Mouse (Mus musculus) megakaryocyte, embryonic 14.5 days (primary cell): ENCODE measurements around the gene Hist1h4j. TPM values are rescaled to one million over a fixed set of nuclear protein-coding genes. Genes with fewer than 3 reads are reported as not detected.
"Not testable (repeated sequence)": the region's sequence is repeated elsewhere in the genome, so short reads cannot be mapped to it uniquely, and the experiment has no call there.

Experiments
- H3K27me3 ChIP-seq: replicated peaks from 2 replicates; pipeline ENCODE3; 2012; ENCODE audit warnings: inconsistent platforms
- H3K36me3 ChIP-seq: replicated peaks from 2 replicates; pipeline ENCODE3; 2012; ENCODE audit warnings: low read length, inconsistent platforms, mixed read lengths
- H3K4me1 ChIP-seq: 2 replicates; pipeline ENCODE4 v1.6.1; 2012; ENCODE audit warnings: inconsistent platforms
- H3K4me3 ChIP-seq: replicated peaks from 2 replicates; pipeline ENCODE3; 2012; ENCODE audit warnings: moderate library complexity, mild to moderate bottlenecking, inconsistent platforms
- H3K9me3 ChIP-seq: 2 replicates; pipeline ENCODE4 v1.6.1; 2012; ENCODE audit warnings: inconsistent platforms
- FLI1 ChIP-seq: IDR thresholded peaks from 2 replicates; pipeline ENCODE4 v1.6.1; 2012; ENCODE audit warnings: low read length, inconsistent platforms, mixed read lengths
- GATA1 ChIP-seq: IDR thresholded peaks from 3 replicates; pipeline ENCODE4 v1.6.1; 2012; ENCODE audit warnings: mixed read lengths, low read length, inconsistent platforms, borderline replicate concordance
- polyA plus RNA-seq: library from polyadenylated mRNA; stranded (reverse); fragments of >175 nt; gene quantifications from 2 replicates; pipeline ENCODE4 v1.2.3, GENCODE M21; 2012; ENCODE audit warnings: low replicate concordance; ENCODE audit not compliant: insufficient read depth

The Hist1h4j gene
- polyA plus RNA-seq, 1 experiment, result 5.5 TPM

- no peaks in the 10 kb centered on the region for H3K27me3 ChIP-seq
- no peaks in the 10 kb centered on the region for H3K36me3 ChIP-seq
- no peaks in the 10 kb centered on the region for H3K9me3 ChIP-seq
- peaks cover 66% of the 10 kb centered on the region for H3K4me1 ChIP-seq
- TF ChIP-seq FLI1 (no peak), GATA1 (no peak)
- H3K4me3 ChIP-seq, result peak overlapping the region; percentile 82
These were observed 16.3 kb upstream of the Hist1h4j start for GRCm38 (mm10) chr13:21718381-21719080.

- peak overlapping the region; percentile 90 for H3K4me3 ChIP-seq
- H3K36me3 ChIP-seq, H3K27me3 ChIP-seq, H3K9me3 ChIP-seq: not testable (repeated sequence)
- H3K4me1 ChIP-seq, result peaks cover 54% of the 10 kb centered on the region
These were observed 13.6 kb upstream of the Hist1h4j start for GRCm38 (mm10) chr13:21721107-21721756.

GRCm38 (mm10) chr13:21721757-21722372 lies 13.0 kb upstream of the Hist1h4j start, which contains the start of gene Hist1h2bm:
Hist1h2bm (plus strand) TSS chr13:21722044.
- Histone ChIP-seq H3K4me1 (peaks cover 52% of the 10 kb centered on the region), H3K4me3 (peak within 1 kb of the TSS; percentile 90)
- H3K36me3 ChIP-seq, H3K9me3 ChIP-seq, H3K27me3 ChIP-seq: not testable (repeated sequence)

GRCm38 (mm10) chr13:21722373-21722925 lies 12.4 kb upstream of the Hist1h4j start:
- H3K27me3 ChIP-seq, result no peaks in the 10 kb centered on the region
- TF ChIP-seq FLI1 (no peak), GATA1 (no peak)
- H3K9me3 ChIP-seq, result no peaks in the 10 kb centered on the region
- H3K36me3 ChIP-seq, result no peaks in the 10 kb centered on the region
- H3K4me1 ChIP-seq, result peaks cover 50% of the 10 kb centered on the region
- peak overlapping the region; percentile 85 for H3K4me3 ChIP-seq

- no peak overlapping the region for H3K4me3 ChIP-seq
These were observed 11.6 kb upstream of the Hist1h4j start for GRCm38 (mm10) chr13:21722993-21723836.

GRCm38 (mm10) chr13:21727948-21728572 lies 6.8 kb upstream of the Hist1h4j start:
- no peak for TF ChIP-seq FLI1
- TF ChIP-seq GATA1, result no peak
- Histone ChIP-seq H3K4me1 (peaks cover 31% of the 10 kb centered on the region), H3K4me3 (no peak overlapping the region), H3K36me3 (no peaks in the 10 kb centered on the region), H3K9me3 (no peaks in the 10 kb centered on the region), H3K27me3 (no peaks in the 10 kb centered on the region)

More at GRCm38 (mm10) chr13:21722993-21723836, 11.6 kb upstream of the Hist1h4j start:
- TF ChIP-seq GATA1, result no peak
- Histone ChIP-seq H3K4me1 (peaks cover 46% of the 10 kb centered on the region), H3K9me3 (no peaks in the 10 kb centered on the region), H3K36me3 (no peaks in the 10 kb centered on the region), H3K27me3 (no peaks in the 10 kb centered on the region)

- Histone ChIP-seq H3K4me1 (peaks cover 41% of the 10 kb centered on the region), H3K36me3 (no peaks in the 10 kb centered on the region), H3K4me3 (no peak overlapping the region), H3K9me3 (no peaks in the 10 kb centered on the region), H3K27me3 (no peaks in the 10 kb centered on the region)
- TF ChIP-seq FLI1 (no peak), GATA1 (no peak)
These were observed 5.3 kb upstream of the Hist1h4j start for GRCm38 (mm10) chr13:21729544-21729943.

GRCm38 (mm10) chr13:21733466-21733865 lies 1.4 kb upstream of the Hist1h4j start:
- no peaks in the 10 kb centered on the region for H3K9me3 ChIP-seq
- H3K4me1 ChIP-seq, result peaks cover 51% of the 10 kb centered on the region
- H3K27me3 ChIP-seq, result no peaks in the 10 kb centered on the region
- no peaks in the 10 kb centered on the region for H3K36me3 ChIP-seq
- TF ChIP-seq GATA1 (no peak), FLI1 (no peak)
- H3K4me3 ChIP-seq, result no peak overlapping the region
